Comparison of ENCODE assay signal across 20 mouse cellular contexts in the genomic region with DNA sequence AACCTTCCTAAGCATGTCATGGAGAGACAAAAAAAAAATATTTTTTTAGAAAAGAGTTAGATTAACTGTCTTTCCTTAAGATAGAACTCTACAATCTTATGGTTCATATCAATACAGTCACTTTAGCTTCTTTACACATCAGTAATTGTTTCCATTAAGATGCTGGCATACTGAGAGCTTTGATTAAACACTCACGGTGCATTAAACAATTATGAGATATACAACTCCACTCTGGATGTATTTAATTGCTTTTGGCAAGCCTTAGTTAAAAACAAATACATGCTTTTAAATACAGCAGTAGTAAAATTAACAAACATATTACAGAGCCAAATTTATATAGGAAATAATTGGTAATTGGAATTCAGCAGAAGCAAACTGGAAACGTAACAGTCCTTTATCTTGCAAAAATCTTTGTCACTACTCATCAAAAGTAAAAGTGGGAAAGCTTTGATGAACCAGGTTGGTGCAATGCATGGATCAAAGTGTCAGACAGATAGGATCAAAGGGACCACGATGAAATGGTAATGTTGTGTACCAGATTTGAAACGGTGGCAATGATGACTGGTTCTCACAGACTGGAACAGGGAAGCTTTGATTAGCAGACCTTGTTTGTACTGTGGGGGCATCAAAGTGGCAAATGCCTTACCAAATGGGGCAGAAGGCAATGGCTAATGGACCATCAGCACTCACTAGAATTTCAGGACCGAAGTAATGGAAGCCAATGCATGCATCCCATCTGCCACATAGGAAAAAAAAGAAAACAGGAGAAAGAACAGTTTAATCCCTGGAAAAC.
DNase-seq lines count a peak whose midpoint lies in the region; ATAC-seq lines count a peak whose summit lies in the region.
"Had no signal": no experiment of that assay in that cellular context is flagged by ENCODE, and none has a peak within 500 bp of the region (broad histone marks: within the 10 kb centered on the region; RNA-seq: fewer than 3 reads in every experiment).

No protein-coding gene starts in this region.

- no peaks in the 10 kb centered on the region for H3K27me3 ChIP-seq in forebrain, embryonic 12.5 days
- H3K27me3 ChIP-seq in forebrain, embryonic 10.5 days (ENCODE audit: poor library complexity, severe bottlenecking): no peaks in the 10 kb centered on the region
- H3K27me3 ChIP-seq: embryonic facial prominence, embryonic 13.5 days; heart, embryonic 12.5 days; intestine, embryonic 15.5 days had no signal

- no peak overlapping the region for H3K27ac ChIP-seq in forebrain, embryonic 12.5 days
- no peak overlapping the region for H3K27ac ChIP-seq in forebrain, embryonic 10.5 days
- H3K27ac ChIP-seq: embryonic facial prominence, embryonic 13.5 days; gastrocnemius, adult 2 months; intestine, embryonic 15.5 days had no signal

- no peaks in the 10 kb centered on the region for H3K36me3 ChIP-seq in forebrain, embryonic 12.5 days (replicated peaks)
- H3K36me3 ChIP-seq in forebrain, embryonic 10.5 days (replicated peaks): no peaks in the 10 kb centered on the region
- H3K36me3 ChIP-seq: embryonic facial prominence, embryonic 13.5 days; G1E; heart, embryonic 12.5 days; intestine, embryonic 15.5 days had no signal

- H3K4me1 ChIP-seq in forebrain, embryonic 12.5 days: no peaks in the 10 kb centered on the region
- peaks cover 3% of the 10 kb centered on the region; the same call in 1 of the 2 replicates for H3K4me1 ChIP-seq in forebrain, embryonic 10.5 days
- H3K4me1 ChIP-seq: embryonic facial prominence, embryonic 13.5 days; heart, embryonic 12.5 days; intestine, embryonic 15.5 days had no signal

- no peak overlapping the region for H3K9ac ChIP-seq in forebrain, embryonic 12.5 days
- H3K9ac ChIP-seq: embryonic facial prominence, embryonic 13.5 days; heart, embryonic 12.5 days; intestine, embryonic 15.5 days had no signal

- H3K4me2 ChIP-seq in forebrain, embryonic 12.5 days: no peak overlapping the region
- H3K4me2 ChIP-seq: embryonic facial prominence, embryonic 13.5 days; heart, embryonic 12.5 days; intestine, embryonic 15.5 days had no signal

- peak; percentile 58 for ATAC-seq in forebrain, embryonic 12.5 days (ENCODE audit: low FRiP score)
- ATAC-seq: CD4-positive, CD25-positive, alpha-beta regulatory T cell, adult 4 months; intestine, embryonic 15.5 days had no signal

- WGBS in forebrain, embryonic 12.5 days: 50% methylated on average over 5 of the region's 5 CpGs
- WGBS in forebrain, embryonic 10.5 days: 67% methylated on average over 5 of the region's 5 CpGs

- peak; percentile 6 to 21 for DNase-seq in cerebellum, postnatal 10 days
- no peak for DNase-seq in cerebellum, postnatal 25 days
- DNase-seq in forebrain, embryonic 10.5 days (ENCODE audit: extremely low spot score, low spot score): no peak
- DNase-seq in left cerebral cortex, postnatal 4 days: peak; percentile 2
- no peak for DNase-seq in left cerebral cortex, postnatal 25 days (ENCODE audit: low spot score in 2 of 2)
- DNase-seq in retina, embryonic 14.5 days (ENCODE audit: low spot score): peak; percentile 74
- no peak for DNase-seq in testis, postnatal 10 days (ENCODE audit: low spot score)
- DNase-seq: adrenal gland, postnatal 10 days; B cell, adult 2 months; cerebellum, adult 11-12 months; cerebellum, adult 9-10 months; gastrocnemius, adult 2 months; gastrocnemius, postnatal 25 days; kidney, adult 18-20 months had no signal

- no peaks in the 10 kb centered on the region for H3K9me3 ChIP-seq in forebrain, embryonic 12.5 days
- no peaks in the 10 kb centered on the region for H3K9me3 ChIP-seq in forebrain, embryonic 10.5 days
- H3K9me3 ChIP-seq: embryonic facial prominence, embryonic 13.5 days; G1E; heart, embryonic 12.5 days; intestine, embryonic 15.5 days had no signal

- intact Hi-C loops in left cerebral cortex, postnatal 4 days (cut with DNase I): no loop called here
- intact Hi-C loops in left cerebral cortex, postnatal 25 days (cut with DNase I): no loop called here

- H3K4me3 ChIP-seq in forebrain, embryonic 12.5 days (replicated peaks): no peak overlapping the region
- H3K4me3 ChIP-seq in forebrain, embryonic 10.5 days: no peak overlapping the region
- H3K4me3 ChIP-seq: embryonic facial prominence, embryonic 13.5 days; gastrocnemius, adult 2 months; heart, embryonic 12.5 days; intestine, embryonic 15.5 days had no signal

Comparison
In these comparisons a context has a peak if more than half of its experiments do, and no peak if none do; other contexts are left out.
1. DNase-seq: peak in cerebellum, postnatal 10 days (2 of 2), left cerebral cortex, postnatal 4 days (single experiment) and retina, embryonic 14.5 days (single experiment); none in cerebellum, postnatal 25 days (0 of 2), forebrain, embryonic 10.5 days (single experiment), left cerebral cortex, postnatal 25 days (0 of 2) and testis, postnatal 10 days (single experiment).